Mouse (Mus musculus): ENCODE measurements around the gene Hspbp1. TPM values are rescaled to one million over a fixed set of nuclear protein-coding genes. Genes with fewer than 3 reads are reported as not detected.

Hspbp1 gene
- polyA plus RNA-seq, 1 experiment from 2014 or later: 95.6 TPM

GRCm38 (mm10) chr7:4663742-4664141 is 21.1 kb downstream of the Hspbp1 start:
- ATAC-seq: no peak
- peaks cover 29% of the 10 kb centered on the region for H3K4me1 ChIP-seq
- H3K36me3 ChIP-seq: peaks cover 63% of the 10 kb centered on the region
- 78% methylated on average over 2 of the region's 2 CpGs for WGBS (ENCODE audit: insufficient replicate concordance)
- no peak overlapping the region for H3K4me2 ChIP-seq
- H3K27me3 ChIP-seq (replicated peaks): no peaks in the 10 kb centered on the region
- no peak overlapping the region for H3K4me3 ChIP-seq
- H3K9me3 ChIP-seq (replicated peaks): no peaks in the 10 kb centered on the region
- no peak overlapping the region for H3K9ac ChIP-seq
- H3K27ac ChIP-seq: 0 out of 2 replicates have a peak overlapping the region, but pooled peaks have one; percentile 7

- 77% methylated on average over 8 of the region's 8 CpGs for WGBS (ENCODE audit: insufficient replicate concordance)
- no peak overlapping the region for H3K9ac ChIP-seq
These were observed 21.7 kb downstream of the Hspbp1 start for GRCm38 (mm10) chr7:4663179-4663578.

GRCm38 (mm10) chr7:4659911-4660443 is 24.9 kb downstream of the Hspbp1 start:
- peaks cover 42% of the 10 kb centered on the region for H3K36me3 ChIP-seq
- H3K9ac ChIP-seq: peak overlapping the region; percentile 77
- WGBS (ENCODE audit: insufficient replicate concordance): 68% methylated on average over 3 of the region's 3 CpGs
- no peaks in the 10 kb centered on the region for H3K27me3 ChIP-seq (replicated peaks)
- H3K4me3 ChIP-seq: peak overlapping the region; percentile 88
- peaks cover 50% of the 10 kb centered on the region for H3K4me1 ChIP-seq
- H3K9me3 ChIP-seq (replicated peaks): no peaks in the 10 kb centered on the region
- H3K27ac ChIP-seq: peak overlapping the region; percentile 90
- no peak for ATAC-seq
- H3K4me2 ChIP-seq: peak overlapping the region; percentile 90

More at GRCm38 (mm10) chr7:4663179-4663578, 21.7 kb downstream of the Hspbp1 start:
- Histone ChIP-seq H3K4me3 (no peak overlapping the region), H3K4me2 (no peak overlapping the region), H3K27ac (0 out of 2 replicates have a peak overlapping the region, but pooled peaks have one; percentile 7), H3K4me1 (peaks cover 24% of the 10 kb centered on the region), H3K27me3 (replicated peaks) (no peaks in the 10 kb centered on the region), H3K9me3 (replicated peaks) (no peaks in the 10 kb centered on the region), H3K36me3 (peaks cover 58% of the 10 kb centered on the region)
- no peak for ATAC-seq

- H3K9me3 ChIP-seq (replicated peaks): no peaks in the 10 kb centered on the region
- WGBS (ENCODE audit: insufficient replicate concordance): under 1% methylated on average over 54 of the region's 54 CpGs
- peak; percentile 97 for ATAC-seq
These were observed 25.8 kb downstream of the Hspbp1 start, which contains the start of gene Ppp6r1 for GRCm38 (mm10) chr7:4658912-4659551. Ppp6r1 (minus strand) TSS chr7:4659019.

GRCm38 (mm10) chr7:4658128-4658907 is 26.6 kb downstream of the Hspbp1 start:
- Histone ChIP-seq H3K27ac (peak overlapping the region; percentile 90), H3K9me3 (replicated peaks) (no peaks in the 10 kb centered on the region), H3K36me3 (peaks cover 40% of the 10 kb centered on the region), H3K9ac (peak overlapping the region; percentile 97), H3K4me2 (peak overlapping the region; percentile 90), H3K4me3 (peak overlapping the region; percentile 88), H3K27me3 (replicated peaks) (no peaks in the 10 kb centered on the region), H3K4me1 (peaks cover 66% of the 10 kb centered on the region)
- peak; percentile 58 for ATAC-seq
- WGBS (ENCODE audit: insufficient replicate concordance): under 1% methylated on average over 78 of the region's 78 CpGs

More at GRCm38 (mm10) chr7:4658912-4659551, 25.8 kb downstream of the Hspbp1 start, which contains the start of gene Ppp6r1:
- H3K4me1 ChIP-seq: peaks cover 60% of the 10 kb centered on the region
- peak within 1 kb of the TSS; percentile 97 for H3K9ac ChIP-seq
- H3K27ac ChIP-seq: peak within 1 kb of the TSS; percentile 90
- peak within 1 kb of the TSS; percentile 88 for H3K4me3 ChIP-seq
- peak within 1 kb of the TSS; percentile 90 for H3K4me2 ChIP-seq
- H3K36me3 ChIP-seq: peaks cover 39% of the 10 kb centered on the region
- no peaks in the 10 kb centered on the region for H3K27me3 ChIP-seq (replicated peaks)

- peak overlapping the region; percentile 90 for H3K27ac ChIP-seq
- WGBS (ENCODE audit: insufficient replicate concordance): 36% methylated on average over 9 of the region's 9 CpGs
- H3K9me3 ChIP-seq (replicated peaks): no peaks in the 10 kb centered on the region
- peak overlapping the region; percentile 97 for H3K9ac ChIP-seq
- H3K4me1 ChIP-seq: peaks cover 68% of the 10 kb centered on the region
- no peaks in the 10 kb centered on the region for H3K27me3 ChIP-seq (replicated peaks)
- ATAC-seq: no peak
- peak overlapping the region; percentile 88 for H3K4me3 ChIP-seq
- peaks cover 42% of the 10 kb centered on the region for H3K36me3 ChIP-seq
- peak overlapping the region; percentile 90 for H3K4me2 ChIP-seq
These were observed 27.2 kb downstream of the Hspbp1 start for GRCm38 (mm10) chr7:4657521-4658127.

- H3K27ac ChIP-seq: peak overlapping the region; percentile 90
- peaks cover 76% of the 10 kb centered on the region for H3K4me1 ChIP-seq
- no peaks in the 10 kb centered on the region for H3K27me3 ChIP-seq (replicated peaks)
- ATAC-seq: no peak
- no peaks in the 10 kb centered on the region for H3K9me3 ChIP-seq (replicated peaks)
- H3K9ac ChIP-seq: peak overlapping the region; percentile 97
- peak overlapping the region; percentile 88 for H3K4me3 ChIP-seq
- WGBS (ENCODE audit: insufficient replicate concordance): 21% methylated on average over 1 of the region's 1 CpGs
- peaks cover 42% of the 10 kb centered on the region for H3K36me3 ChIP-seq
- H3K4me2 ChIP-seq: peak overlapping the region; percentile 90
These were observed 28.1 kb downstream of the Hspbp1 start for GRCm38 (mm10) chr7:4656818-4657217.

GRCm38 (mm10) chr7:4655916-4656315 is 29.0 kb downstream of the Hspbp1 start:
- H3K27ac ChIP-seq: no peak overlapping the region
- 81% methylated on average over 1 of the region's 1 CpGs for WGBS (ENCODE audit: insufficient replicate concordance)
- H3K4me3 ChIP-seq: no peak overlapping the region
- H3K36me3 ChIP-seq: peaks cover 47% of the 10 kb centered on the region
- H3K9me3 ChIP-seq (replicated peaks): no peaks in the 10 kb centered on the region
- no peak for ATAC-seq
- H3K4me1 ChIP-seq: peaks cover 81% of the 10 kb centered on the region
- peak overlapping the region; percentile 97; the same call in 1 of the 2 replicates for H3K9ac ChIP-seq
- H3K4me2 ChIP-seq: peak overlapping the region; percentile 90
- H3K27me3 ChIP-seq (replicated peaks): no peaks in the 10 kb centered on the region

- H3K4me1 ChIP-seq: peaks cover 76% of the 10 kb centered on the region
- H3K9ac ChIP-seq: peak overlapping the region; percentile 10; the same call in 1 of the 2 replicates
- H3K27me3 ChIP-seq (replicated peaks): no peaks in the 10 kb centered on the region
- no peak overlapping the region for H3K4me3 ChIP-seq
- H3K4me2 ChIP-seq: peak overlapping the region; percentile 90
- no peaks in the 10 kb centered on the region for H3K9me3 ChIP-seq (replicated peaks)
- H3K36me3 ChIP-seq: peaks cover 42% of the 10 kb centered on the region
- 67% methylated on average over 4 of the region's 4 CpGs for WGBS (ENCODE audit: insufficient replicate concordance)
- no peak for ATAC-seq
- no peak overlapping the region for H3K27ac ChIP-seq
These were observed 29.5 kb downstream of the Hspbp1 start for GRCm38 (mm10) chr7:4655393-4655792.

GRCm38 (mm10) chr7:4654221-4654620 is 30.6 kb downstream of the Hspbp1 start:
- no peak for ATAC-seq
- peak overlapping the region; percentile 90 for H3K4me2 ChIP-seq
- H3K9me3 ChIP-seq (replicated peaks): no peaks in the 10 kb centered on the region
- peak overlapping the region; percentile 49 for H3K9ac ChIP-seq
- WGBS (ENCODE audit: insufficient replicate concordance): 23% methylated on average over 2 of the region's 2 CpGs
- peaks cover 40% of the 10 kb centered on the region for H3K36me3 ChIP-seq
- peak overlapping the region; percentile 8 for H3K4me3 ChIP-seq
- H3K27ac ChIP-seq: peak overlapping the region; percentile 79
- peaks cover 67% of the 10 kb centered on the region for H3K4me1 ChIP-seq
- H3K27me3 ChIP-seq (replicated peaks): no peaks in the 10 kb centered on the region

- peak overlapping the region; percentile 79 for H3K27ac ChIP-seq
- peak overlapping the region; percentile 49 for H3K9ac ChIP-seq
- H3K27me3 ChIP-seq (replicated peaks): no peaks in the 10 kb centered on the region
- H3K36me3 ChIP-seq: peaks cover 40% of the 10 kb centered on the region
- WGBS (ENCODE audit: insufficient replicate concordance): 35% methylated on average over 7 of the region's 7 CpGs
- peaks cover 67% of the 10 kb centered on the region for H3K4me1 ChIP-seq
- H3K4me2 ChIP-seq: peak overlapping the region; percentile 90
- no peaks in the 10 kb centered on the region for H3K9me3 ChIP-seq (replicated peaks)
- ATAC-seq: no peak
- H3K4me3 ChIP-seq: peak overlapping the region; percentile 8; the same call in 1 of the 2 replicates
These were observed 31.1 kb downstream of the Hspbp1 start for GRCm38 (mm10) chr7:4653780-4654179.
